Mouse (Mus musculus) T-cell, adult 2 months (primary cell): ENCODE results near the gene Susd6.
"Not testable (repeated sequence)": the region's sequence is repeated elsewhere in the genome, so short reads cannot be mapped to it uniquely, and the experiment has no call there.

ENCODE experiments used
- DNase-seq: peaks from one replicate; pipeline ENCODE4 v3.0.0; 2022; ENCODE audit warnings: low spot score

The Susd6 gene

GRCm38 (mm10) chr12:80813872-80814271 lies 23.6 kb downstream of the Susd6 start:
- DNase-seq, result no peak

GRCm38 (mm10) chr12:80814529-80814928 lies 24.2 kb downstream of the Susd6 start:
- no peak for DNase-seq

- peak; percentile 51 for DNase-seq
Observed at GRCm38 (mm10) chr12:80815298-80815697, 25.0 kb downstream of the Susd6 start.

DNA sequence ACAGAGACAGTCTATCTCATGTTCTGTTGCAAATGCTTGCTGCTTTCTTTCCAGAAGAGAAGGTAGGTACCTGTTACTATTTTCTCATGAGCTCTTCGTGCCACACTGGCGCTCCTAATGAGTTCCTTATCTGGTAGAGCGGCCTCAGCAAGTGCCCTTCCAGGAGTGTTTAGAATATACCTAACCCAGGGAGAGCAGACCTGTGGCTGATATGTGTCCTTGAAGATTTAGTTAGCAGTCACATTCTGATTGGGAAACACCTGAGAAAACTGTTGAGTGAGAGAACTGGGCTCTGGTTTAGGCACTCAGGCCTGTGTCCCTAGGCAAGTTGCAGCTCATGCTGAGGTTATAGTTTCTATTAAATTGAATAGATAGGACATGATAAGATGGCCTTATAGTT lies 25.6 kb downstream of the Susd6 start:
- DNase-seq, result no peak

DNA sequence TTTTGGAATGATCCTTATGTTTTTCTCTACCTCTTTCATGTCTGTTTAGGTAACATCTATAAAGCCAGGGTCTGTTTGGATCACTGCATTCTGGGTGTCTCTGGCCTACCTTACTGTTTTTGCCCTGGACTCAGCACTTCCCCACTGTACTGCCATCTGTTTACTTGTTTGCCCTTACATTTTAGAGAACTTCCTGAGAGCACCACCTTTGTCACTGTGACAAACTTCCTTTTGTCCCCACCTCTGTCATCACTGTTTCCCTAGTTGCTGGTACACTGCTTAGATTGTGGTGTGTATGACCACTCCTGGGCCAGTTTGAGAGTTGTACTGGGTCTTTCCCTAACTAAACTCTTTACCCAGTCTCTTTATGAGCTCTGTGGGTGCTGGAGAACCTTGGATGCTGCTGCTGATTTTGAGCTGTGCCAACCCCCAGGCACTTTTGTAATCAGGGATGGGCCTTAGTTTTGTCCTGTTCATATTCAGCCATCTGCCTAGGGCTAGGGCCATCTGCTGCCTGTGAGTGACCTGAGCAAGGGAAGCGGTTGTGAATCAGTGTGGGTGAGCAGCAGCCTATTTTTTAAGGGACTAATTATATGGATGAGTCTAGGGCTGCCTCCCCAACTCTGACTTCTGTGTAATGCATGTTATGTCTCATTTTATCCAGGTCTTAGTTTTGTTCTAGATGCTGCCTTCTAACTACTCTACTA lies 26.2 kb downstream of the Susd6 start:
- DNase-seq, result peak; percentile 64

DNA sequence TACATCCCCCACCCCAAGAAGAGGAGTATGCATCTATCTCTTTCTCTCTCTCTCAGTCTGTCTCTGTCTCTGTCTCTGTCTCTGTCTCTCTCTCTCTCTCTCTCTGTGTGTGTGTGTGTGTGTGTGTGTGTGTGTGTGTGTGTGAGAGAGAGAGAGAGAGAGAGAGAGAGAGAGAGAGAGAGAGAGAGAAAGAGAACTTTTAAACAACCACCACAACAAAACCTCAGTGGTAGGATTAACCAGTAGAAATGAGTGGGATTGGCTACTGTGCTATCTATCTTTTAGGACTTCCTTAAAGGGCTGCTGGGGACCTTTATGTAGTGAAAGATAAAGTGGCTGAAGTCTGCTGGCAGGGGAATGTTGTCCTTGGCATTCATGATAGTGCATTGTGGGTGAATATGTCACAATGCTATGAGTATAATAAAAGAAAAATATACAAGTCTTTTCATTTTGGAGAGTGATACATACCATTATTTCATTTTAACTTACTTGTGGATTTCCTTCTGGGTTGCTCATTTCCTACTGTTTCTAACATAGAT lies 27.5 kb downstream of the Susd6 start:
- no peak for DNase-seq

- DNase-seq, result not testable (repeated sequence)
Observed at GRCm38 (mm10) chr12:80819020-80819419, 28.7 kb downstream of the Susd6 start.

DNA sequence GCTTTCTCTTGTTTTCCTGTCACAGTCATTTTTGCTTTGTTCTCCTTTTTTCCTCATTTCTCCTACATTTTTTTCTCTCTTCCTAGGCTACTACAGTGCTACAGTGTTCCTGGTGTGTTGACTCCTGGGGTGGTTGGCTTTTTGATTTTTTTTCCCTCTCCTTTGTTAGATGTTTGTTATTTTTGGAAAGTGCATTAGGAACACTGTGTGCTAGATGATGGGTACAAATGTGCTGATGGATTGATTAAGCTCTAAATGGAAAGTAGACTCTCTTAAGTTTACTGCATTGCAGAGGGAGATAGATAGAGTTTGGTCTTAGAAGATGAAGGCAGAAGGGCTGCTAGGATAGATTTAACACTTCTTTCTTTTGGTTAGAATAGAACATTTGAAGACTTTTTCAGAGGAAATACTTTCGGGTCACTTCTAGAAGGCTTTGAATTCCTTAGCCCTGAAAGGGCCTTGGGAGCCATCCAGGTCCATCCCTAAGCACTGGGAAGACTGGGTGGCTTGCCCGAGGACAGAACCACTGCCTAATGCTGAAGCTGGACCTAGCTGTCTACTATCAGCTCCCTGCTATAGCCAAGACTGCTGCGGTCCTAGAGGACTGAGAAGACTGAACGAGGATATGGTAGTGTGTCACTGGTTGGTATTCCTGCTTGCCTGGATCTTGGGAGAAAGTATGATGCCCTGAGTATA lies 31.1 kb downstream of the Susd6 start:
- no peak for DNase-seq

GRCm38 (mm10) chr12:80822533-80822932 lies 32.2 kb downstream of the Susd6 start:
- DNase-seq, result no peak

DNA sequence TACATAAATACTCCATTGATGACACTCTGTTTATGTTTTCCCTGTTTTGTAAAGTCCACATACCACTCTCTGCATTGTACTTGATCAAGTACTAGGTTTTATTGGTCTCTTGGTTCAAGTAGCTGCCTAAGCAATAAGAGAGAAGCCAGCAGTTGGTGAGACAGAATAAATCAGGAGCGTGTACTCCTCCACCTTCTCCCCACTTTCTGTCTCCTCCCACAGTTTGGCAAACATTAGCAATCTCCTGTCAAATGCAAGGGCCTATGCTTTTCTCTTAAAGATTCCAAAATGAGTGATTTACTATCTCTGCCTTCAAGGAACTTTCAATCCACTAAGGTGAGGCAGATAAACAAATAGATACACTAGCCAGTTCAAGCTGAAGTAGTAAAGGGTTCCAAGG lies 33.9 kb downstream of the Susd6 start:
- DNase-seq, result no peak

DNA sequence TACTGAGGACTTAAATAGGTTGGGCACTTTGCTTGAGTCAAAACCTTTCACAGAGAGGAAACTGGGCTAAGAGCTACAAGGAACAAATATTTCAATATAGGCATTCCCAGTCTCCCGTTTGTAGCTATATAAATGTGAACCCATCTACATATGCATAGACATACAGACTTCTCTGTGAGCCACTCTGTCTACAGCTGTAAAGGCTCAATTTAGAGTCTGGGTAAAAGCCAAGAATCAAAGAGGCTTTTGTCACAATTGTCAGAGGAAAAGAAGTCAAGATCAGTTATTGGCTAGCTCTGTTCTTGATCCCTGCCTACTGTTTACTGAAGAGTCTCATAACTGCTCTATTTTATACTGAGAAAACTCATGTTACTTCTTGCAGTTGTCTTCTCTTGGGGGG lies 36.1 kb downstream of the Susd6 start:
- no peak for DNase-seq

DNA sequence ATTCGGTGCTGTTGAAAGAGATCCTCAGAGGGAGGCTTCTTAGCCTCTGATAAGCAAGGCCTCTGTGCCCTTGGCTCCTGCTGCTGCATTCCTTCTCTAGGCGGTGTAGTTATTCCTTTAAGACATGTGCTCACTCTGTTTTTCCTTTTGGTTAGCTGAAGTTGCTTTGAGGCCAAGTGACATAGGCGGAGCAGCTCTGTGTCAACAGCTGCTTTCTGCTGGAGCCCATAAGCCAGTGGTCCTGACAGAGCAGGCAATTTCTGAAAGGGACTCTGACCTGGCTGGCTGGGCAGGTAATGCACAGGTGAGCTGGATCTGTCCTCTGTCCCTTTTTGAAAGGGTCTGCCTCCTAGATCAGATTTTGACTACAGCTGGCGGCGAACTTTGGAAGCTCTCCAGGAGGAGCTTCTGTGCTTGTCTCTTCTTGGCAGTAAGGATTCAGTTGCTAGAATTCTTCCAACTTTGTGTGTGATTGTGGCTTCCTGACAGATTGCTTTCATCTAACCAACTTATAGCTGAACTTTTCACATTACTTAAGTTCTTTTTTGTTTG lies 37.2 kb downstream of the Susd6 start:
- DNase-seq, result no peak

- DNase-seq, result no peak
Observed at GRCm38 (mm10) chr12:80828020-80828419, 37.7 kb downstream of the Susd6 start.

- no peak for DNase-seq
Observed at GRCm38 (mm10) chr12:80828951-80829350, 38.6 kb downstream of the Susd6 start.

- no peak for DNase-seq
Observed at GRCm38 (mm10) chr12:80830211-80830610, 39.9 kb downstream of the Susd6 start.

- no peak for DNase-seq
Observed at GRCm38 (mm10) chr12:80830820-80831219, 40.5 kb downstream of the Susd6 start.

GRCm38 (mm10) chr12:80832313-80832712 lies 42.0 kb downstream of the Susd6 start:
- no peak for DNase-seq

DNA sequence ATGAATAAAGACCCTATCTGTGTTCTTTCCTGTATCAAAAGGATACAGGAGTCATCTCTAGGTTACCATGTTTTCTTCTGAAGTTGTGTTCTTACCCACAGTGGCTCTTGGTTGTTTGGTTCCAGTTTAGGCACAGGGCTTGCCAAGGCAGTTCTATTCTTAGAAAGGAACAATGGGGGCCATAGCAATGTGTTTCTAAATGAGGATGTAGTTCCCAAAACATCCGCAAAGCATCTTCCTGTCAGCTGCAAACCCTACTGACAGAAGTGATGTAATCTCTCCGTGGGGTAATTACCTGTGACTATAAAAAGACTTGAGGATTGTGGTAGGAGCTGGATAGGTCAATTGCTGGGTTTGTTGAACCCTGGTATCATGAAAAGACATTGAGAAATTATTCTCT lies 43.2 kb downstream of the Susd6 start:
- DNase-seq, result peak; percentile 57

DNA sequence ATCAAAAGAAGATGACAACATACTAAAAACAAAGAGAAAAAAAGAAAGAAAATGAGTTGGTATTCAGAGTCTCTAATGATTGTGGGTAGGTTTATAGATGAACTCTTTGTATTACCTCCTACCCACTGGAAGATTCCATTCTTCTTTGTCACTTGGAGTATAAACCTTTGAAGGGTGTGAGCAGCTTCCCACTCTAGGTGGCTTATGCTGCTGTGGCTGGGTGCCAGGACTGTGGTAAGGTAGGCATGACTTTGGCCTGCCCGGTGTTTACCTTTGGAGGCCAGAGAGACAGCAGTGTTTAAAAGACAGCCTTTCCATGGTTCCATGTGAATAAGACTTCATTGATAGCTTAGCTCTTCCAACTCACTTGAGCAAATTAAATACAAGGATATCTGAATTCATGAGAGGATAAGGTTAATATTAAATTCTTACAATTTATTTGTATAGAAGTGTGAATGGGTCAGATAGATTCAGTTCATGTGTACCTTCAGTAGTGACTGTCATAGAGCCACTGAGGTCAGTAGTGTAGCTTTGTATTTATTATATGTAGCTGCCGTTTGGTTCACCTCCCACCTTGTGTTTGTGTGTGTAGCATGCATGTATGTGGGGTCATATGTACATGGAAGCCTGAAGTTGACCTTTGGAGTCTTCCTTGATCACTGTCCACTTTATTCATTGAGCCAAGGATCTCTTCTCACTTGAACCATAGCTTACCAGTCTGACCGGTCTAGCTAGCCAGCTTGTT lies 44.0 kb downstream of the Susd6 start:
- DNase-seq, result no peak

- DNase-seq, result no peak
Observed at GRCm38 (mm10) chr12:80834901-80835570, 44.7 kb downstream of the Susd6 start.

DNA sequence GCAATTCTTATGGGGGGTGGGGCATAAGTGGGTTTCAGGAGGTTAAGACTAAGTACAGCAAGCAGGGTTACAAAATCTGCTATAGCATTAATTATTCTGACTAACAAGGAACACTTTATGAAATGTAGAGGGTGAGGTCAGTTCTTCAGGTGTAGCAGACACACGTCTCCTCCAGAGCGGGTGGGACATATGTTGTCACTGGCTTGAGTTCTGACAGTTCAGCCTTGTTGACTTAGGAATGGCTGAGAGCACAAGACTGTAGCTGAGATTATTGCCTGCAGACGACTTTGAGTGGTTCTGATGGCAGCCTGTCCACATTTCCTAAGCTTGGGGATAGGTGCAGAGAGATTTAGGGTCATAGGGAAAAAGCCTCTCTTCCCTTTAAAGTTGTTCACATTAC lies 47.3 kb downstream of the Susd6 start:
- DNase-seq, result no peak

GRCm38 (mm10) chr12:80838271-80838670 lies 48.0 kb downstream of the Susd6 start:
- DNase-seq, result no peak
